Mouse (Mus musculus) E14TG2a.4 (cell line): ENCODE measurements around the gene Gm32742.

Source experiments
- CTCF ChIP-seq: conservative IDR thresholded peaks from 2 replicates; pipeline ENCODE4 v1.5.1; 2014; ENCODE audit warnings: low read length
- NANOG ChIP-seq: IDR thresholded peaks from 2 replicates; pipeline ENCODE4 v1.6.1; 2014; ENCODE audit warnings: borderline replicate concordance, low read length, mixed read lengths

DNA sequence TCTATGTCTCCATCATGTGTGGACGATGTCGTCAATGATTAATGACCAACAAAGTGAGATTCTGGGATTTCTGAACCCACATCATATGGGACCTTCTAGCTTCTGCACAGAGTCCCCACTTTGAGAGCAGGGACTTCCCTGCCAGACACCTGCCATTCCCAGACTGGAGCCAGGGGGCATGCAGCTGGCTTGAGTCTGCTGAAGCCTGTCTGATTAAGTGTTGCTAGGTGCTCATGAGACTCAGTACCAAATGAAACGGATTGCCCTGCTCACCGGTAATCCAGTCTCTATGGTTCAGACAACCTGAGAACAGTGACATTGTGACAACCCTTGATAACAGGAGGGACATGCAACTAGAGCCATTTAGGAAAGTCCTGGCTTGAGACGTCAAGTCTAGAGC lies 1.3 kb downstream of the Gm32742 start:
- no peak for TF ChIP-seq NANOG
- TF ChIP-seq CTCF = no peak
